Mouse (Mus musculus) T-helper 1 cell (primary cell): ENCODE results near the gene Klhl35.

Experiments
- in situ Hi-C: fragments of 300-600 bp; cut with MboI, MseI; formaldehyde crosslinking; loops from one replicate; pipeline ENCODE4 v1.15.1; 2025; ENCODE audit warnings: high pct_unique_total_duplicates

Klhl35 gene

GRCm38 (mm10) chr7:99465811-99466210 is at the start of gene Klhl35:
Gene Klhl35, plus strand, starts transcription at chr7:99466004.
- in situ Hi-C loops: no loop called here

- in situ Hi-C loops: no loop called here
Measured at GRCm38 (mm10) chr7:99419311-99419710, 46.5 kb upstream of the Klhl35 start.

- in situ Hi-C loops: no loop called here
Measured at GRCm38 (mm10) chr7:99421006-99421405, 44.8 kb upstream of the Klhl35 start.

GRCm38 (mm10) chr7:99424538-99425155 is 41.2 kb upstream of the Klhl35 start:
- in situ Hi-C loops: no loop called here

GRCm38 (mm10) chr7:99425706-99426105 is 40.1 kb upstream of the Klhl35 start:
- in situ Hi-C loops: no loop called here

GRCm38 (mm10) chr7:99427031-99427430 is 38.8 kb upstream of the Klhl35 start:
- in situ Hi-C loops: no loop called here

GRCm38 (mm10) chr7:99427987-99428386 is 37.8 kb upstream of the Klhl35 start:
- in situ Hi-C loops: no loop called here

GRCm38 (mm10) chr7:99428836-99429235 is 37.0 kb upstream of the Klhl35 start:
- in situ Hi-C loops: no loop called here

GRCm38 (mm10) chr7:99429786-99430185 is 36.0 kb upstream of the Klhl35 start:
- in situ Hi-C loops: no loop called here

- in situ Hi-C loops: no loop called here
Measured at GRCm38 (mm10) chr7:99430246-99430645, 35.6 kb upstream of the Klhl35 start.

GRCm38 (mm10) chr7:99432248-99432647 is 33.6 kb upstream of the Klhl35 start:
- in situ Hi-C loops: no loop called here

- in situ Hi-C loops: no loop called here
Measured at GRCm38 (mm10) chr7:99432863-99433262, 32.9 kb upstream of the Klhl35 start.

GRCm38 (mm10) chr7:99434672-99435250 is 31.0 kb upstream of the Klhl35 start:
- in situ Hi-C loops: no loop called here

- in situ Hi-C loops: no loop called here
Measured at GRCm38 (mm10) chr7:99436530-99436929, 29.3 kb upstream of the Klhl35 start.

GRCm38 (mm10) chr7:99438881-99439280 is 26.9 kb upstream of the Klhl35 start:
- in situ Hi-C loops: no loop called here

GRCm38 (mm10) chr7:99441534-99442072 is 24.2 kb upstream of the Klhl35 start:
- in situ Hi-C loops: no loop called here

- in situ Hi-C loops: no loop called here
Measured at GRCm38 (mm10) chr7:99443164-99443563, 22.6 kb upstream of the Klhl35 start.

- in situ Hi-C loops: no loop called here
Measured at GRCm38 (mm10) chr7:99444012-99444411, 21.8 kb upstream of the Klhl35 start.

- in situ Hi-C loops: loop anchor here (5.0 kb wide), 1 partner anchor 114 kb away; no protein-coding TSS in a partner anchor
Measured at GRCm38 (mm10) chr7:99445833-99446232, 20.0 kb upstream of the Klhl35 start.

- in situ Hi-C loops: loop anchor here (5.0 kb wide), 1 partner anchor 115 kb away; no protein-coding TSS in a partner anchor
Measured at GRCm38 (mm10) chr7:99447323-99447722, 18.5 kb upstream of the Klhl35 start.

GRCm38 (mm10) chr7:99448619-99449018 is 17.2 kb upstream of the Klhl35 start:
- in situ Hi-C loops: loop anchor here (5.0 kb wide), 1 partner anchor 116 kb away; no protein-coding TSS in a partner anchor

- in situ Hi-C loops: loop anchor here (5.0 kb wide), 1 partner anchor 117 kb away; no protein-coding TSS in a partner anchor
Measured at GRCm38 (mm10) chr7:99449063-99449462, 16.7 kb upstream of the Klhl35 start.

GRCm38 (mm10) chr7:99449751-99450150 is 16.1 kb upstream of the Klhl35 start:
- in situ Hi-C loops: loop anchor here (5.0 kb wide), 2 partner anchors 67 to 117 kb away; partner anchors contain the start of gene Gdpd5
